24 mouse cellular contexts compared by ENCODE assay signal in the genomic region with DNA sequence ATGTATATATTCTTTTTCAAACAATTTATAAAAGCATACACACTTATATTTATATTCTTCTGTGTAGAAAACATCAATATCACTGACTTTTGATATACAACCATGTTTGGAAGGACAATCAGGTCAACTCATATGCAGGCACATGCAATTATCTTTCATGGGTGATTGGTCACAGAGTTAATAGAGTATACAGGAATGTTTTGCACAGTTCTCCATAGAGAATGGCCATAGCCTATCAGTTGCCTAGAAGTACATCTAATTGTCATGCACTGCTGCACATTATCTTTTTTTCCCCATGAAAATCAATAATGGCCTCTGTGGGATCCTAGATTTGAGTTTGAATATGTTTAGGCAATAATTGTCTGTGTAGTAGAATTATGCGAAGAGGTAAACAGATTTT.
"Had no signal": no experiment of that assay in that cellular context is flagged by ENCODE, and none has a peak within 500 bp of the region (broad histone marks: within the 10 kb centered on the region; RNA-seq: fewer than 3 reads in every experiment).

No protein-coding gene starts in this region.

- H3K36me3 ChIP-seq: heart, embryonic 10.5 days; heart, embryonic 12.5 days; hindbrain, embryonic 10.5 days; hindbrain, embryonic 12.5 days; intestine, embryonic 15.5 days; limb, embryonic 13.5 days; limb, embryonic 15.5 days had no signal

- H3K9me3 ChIP-seq: heart, embryonic 10.5 days; hindbrain, embryonic 12.5 days; intestine, embryonic 15.5 days; limb, embryonic 13.5 days; limb, embryonic 15.5 days had no signal

- H3K4me3 ChIP-seq: gastrocnemius, adult 2 months; heart, embryonic 10.5 days; heart, embryonic 12.5 days; hindbrain, embryonic 10.5 days; hindbrain, embryonic 12.5 days; intestine, embryonic 15.5 days; layer of hippocampus, adult 2 months; left cerebral cortex, adult 2 months; limb, embryonic 13.5 days; limb, embryonic 15.5 days had no signal

- H3K9ac ChIP-seq: heart, embryonic 12.5 days; hindbrain, embryonic 12.5 days; hindbrain, embryonic 14.5 days; intestine, embryonic 15.5 days; limb, embryonic 13.5 days; limb, embryonic 15.5 days had no signal

- H3K4me1 ChIP-seq: heart, embryonic 10.5 days; heart, embryonic 12.5 days; hindbrain, embryonic 10.5 days; hindbrain, embryonic 12.5 days; intestine, embryonic 15.5 days; limb, embryonic 13.5 days; limb, embryonic 15.5 days had no signal

- DNase-seq: gastrocnemius, adult 2 months; gastrocnemius, postnatal 10 days; gastrocnemius, postnatal 25 days; heart, adult 18-20 months; heart, postnatal 10 days; heart, postnatal 4 days; kidney, adult 18-20 months; kidney, adult 8-10 months; kidney, postnatal 10 days; kidney, postnatal 4 days; left cerebral cortex, postnatal 4 days had no signal

- H3K27ac ChIP-seq: gastrocnemius, adult 2 months; heart, embryonic 10.5 days; hindbrain, embryonic 10.5 days; hindbrain, embryonic 12.5 days; hindbrain, embryonic 14.5 days; intestine, embryonic 15.5 days; layer of hippocampus, adult 2 months; left cerebral cortex, adult 2 months; limb, embryonic 13.5 days; limb, embryonic 15.5 days had no signal

- ATAC-seq: hindbrain, embryonic 16.5 days; inflammation-experienced regulatory T-cells, adult 6 months; intestine, embryonic 15.5 days; intestine, postnatal 0 days had no signal

- H3K4me2 ChIP-seq: heart, embryonic 12.5 days; hindbrain, embryonic 12.5 days; hindbrain, embryonic 14.5 days; intestine, embryonic 15.5 days; limb, embryonic 13.5 days; limb, embryonic 15.5 days had no signal

- H3K27me3 ChIP-seq: heart, embryonic 12.5 days; hindbrain, embryonic 12.5 days; intestine, embryonic 15.5 days; limb, embryonic 13.5 days; limb, embryonic 15.5 days had no signal
